Comparison of ENCODE assay signal across 24 mouse cellular contexts in genomic region chr2:167856020-167856419, GRCm38 (mm10).
DNase-seq lines count a peak whose midpoint lies in the region; ATAC-seq and TF ChIP-seq lines count a peak whose summit lies in the region.
"Had no signal": no experiment of that assay in that cellular context is flagged by ENCODE, and none has a peak within 500 bp of the region (broad histone marks: within the 10 kb centered on the region; RNA-seq: fewer than 3 reads in every experiment).

No protein-coding gene starts in this region.

- H3K27me3 ChIP-seq in kidney, adult 2 months (replicated peaks; ENCODE audit: control insufficient read depth, insufficient read depth, low read length): no peaks in the 10 kb centered on the region
- H3K27me3 ChIP-seq in kidney, embryonic 16.5 days (ENCODE audit: insufficient read depth, low read length): no peaks in the 10 kb centered on the region
- no peaks in the 10 kb centered on the region for H3K27me3 ChIP-seq in limb, embryonic 13.5 days
- H3K27me3 ChIP-seq: embryonic facial prominence, embryonic 13.5 days; forebrain, embryonic 13.5 days; hindbrain, embryonic 15.5 days; liver, embryonic 15.5 days; midbrain, embryonic 12.5 days; neural tube, embryonic 15.5 days had no signal

- no peak for TF ChIP-seq POLR2A in kidney, adult 2 months (IDR thresholded peaks at IDR 0.05; ENCODE audit: low read depth, low read length)

- peak; percentile 40 for DNase-seq in adrenal gland, postnatal 10 days
- DNase-seq in adrenal gland, postnatal 14 days: no peak
- DNase-seq in kidney, adult 2 months: peak; percentile 53
- DNase-seq in NIH3T3 (ENCODE audit: low read depth): peak; percentile 50
- DNase-seq: cerebellum, adult 18-20 months; cerebellum, postnatal 14 days; gastrocnemius, postnatal 25 days; heart, adult 2 months; heart, postnatal 36 days; layer of hippocampus, adult 9-11 months; lung, postnatal 10 days; right cerebral cortex, adult 18-20 months; right cerebral cortex, postnatal 4 days; thymus, postnatal 14 days had no signal

- no peak overlapping the region for H3K4me3 ChIP-seq in kidney, adult 2 months (ENCODE audit: insufficient read depth, low read depth, low read length)
- no peak overlapping the region for H3K4me3 ChIP-seq in kidney, embryonic 16.5 days (ENCODE audit: low read length)
- no peak overlapping the region for H3K4me3 ChIP-seq in limb, embryonic 13.5 days
- H3K4me3 ChIP-seq: embryonic facial prominence, embryonic 13.5 days; erythroblast, embryonic 14.5 days; forebrain, embryonic 13.5 days; heart, adult 2 months; hindbrain, embryonic 15.5 days; liver, embryonic 15.5 days; midbrain, embryonic 12.5 days; neural tube, embryonic 15.5 days had no signal

- no peaks in the 10 kb centered on the region for H3K36me3 ChIP-seq in kidney, adult 2 months (ENCODE audit: control insufficient read depth, insufficient read depth, low read length)
- no peaks in the 10 kb centered on the region for H3K36me3 ChIP-seq in kidney, embryonic 16.5 days (ENCODE audit: insufficient read depth, low read length)
- no peaks in the 10 kb centered on the region for H3K36me3 ChIP-seq in limb, embryonic 13.5 days
- H3K36me3 ChIP-seq: embryonic facial prominence, embryonic 13.5 days; hindbrain, embryonic 15.5 days; liver, embryonic 15.5 days; midbrain, embryonic 12.5 days; neural tube, embryonic 15.5 days had no signal

- TF ChIP-seq CTCF in kidney, adult 2 months (conservative IDR thresholded peaks at IDR 0.05; ENCODE audit: insufficient read depth, insufficient read length, low read depth, low read length): no peak

- peaks cover 43% of the 10 kb centered on the region for H3K4me1 ChIP-seq in kidney, adult 2 months (ENCODE audit: control insufficient read depth, insufficient read depth, low read length)
- peaks cover 48% of the 10 kb centered on the region for H3K4me1 ChIP-seq in kidney, embryonic 16.5 days (ENCODE audit: insufficient read depth, low read length)
- H3K4me1 ChIP-seq in limb, embryonic 13.5 days: peaks cover 49% of the 10 kb centered on the region

- no peak overlapping the region for H3K4me2 ChIP-seq in kidney, embryonic 16.5 days (replicated peaks; ENCODE audit: low read depth, low read length)
- no peak overlapping the region for H3K4me2 ChIP-seq in limb, embryonic 13.5 days (replicated peaks)
- H3K4me2 ChIP-seq: embryonic facial prominence, embryonic 13.5 days; forebrain, embryonic 13.5 days; hindbrain, embryonic 15.5 days; liver, embryonic 15.5 days; midbrain, embryonic 12.5 days; neural tube, embryonic 15.5 days had no signal

- H3K27ac ChIP-seq in kidney, adult 2 months (ENCODE audit: insufficient read depth, low read depth, low read length): no peak overlapping the region
- H3K27ac ChIP-seq in kidney, embryonic 16.5 days (ENCODE audit: low read length): no peak overlapping the region
- peak overlapping the region; percentile 53; the same call in 1 of the 2 replicates for H3K27ac ChIP-seq in limb, embryonic 13.5 days
- H3K27ac ChIP-seq: embryonic facial prominence, embryonic 13.5 days; forebrain, embryonic 13.5 days; hindbrain, embryonic 15.5 days; liver, embryonic 15.5 days; midbrain, embryonic 12.5 days; neural tube, embryonic 15.5 days had no signal

- ATAC-seq in kidney, embryonic 16.5 days (ENCODE audit: low FRiP score, low TSS enrichment): no peak
- no peak for ATAC-seq in limb, embryonic 13.5 days (ENCODE audit: low FRiP score, low read depth)
- no peak for ATAC-seq in megakaryocyte-erythroid progenitor cell, adult 5-6 weeks (replicated peaks; ENCODE audit: low FRiP score, low TSS enrichment, poor library complexity, severe bottlenecking)
- ATAC-seq: forebrain, embryonic 13.5 days had no signal

- 66% methylated on average over 3 of the region's 3 CpGs for WGBS in kidney, adult 2 months
- 43% methylated on average over 3 of the region's 3 CpGs for WGBS in kidney, embryonic 16.5 days
- 68% methylated on average over 3 of the region's 3 CpGs for WGBS in limb, embryonic 13.5 days

- no peak overlapping the region for H3K9ac ChIP-seq in kidney, embryonic 16.5 days (replicated peaks; ENCODE audit: low read length)
- H3K9ac ChIP-seq in limb, embryonic 13.5 days: no peak overlapping the region
- H3K9ac ChIP-seq: embryonic facial prominence, embryonic 13.5 days; forebrain, embryonic 13.5 days; hindbrain, embryonic 15.5 days; liver, embryonic 15.5 days; midbrain, embryonic 12.5 days; neural tube, embryonic 15.5 days had no signal

- no peaks in the 10 kb centered on the region for H3K9me3 ChIP-seq in kidney, embryonic 16.5 days (ENCODE audit: low read length)
- no peaks in the 10 kb centered on the region for H3K9me3 ChIP-seq in limb, embryonic 13.5 days
- H3K9me3 ChIP-seq: embryonic facial prominence, embryonic 13.5 days; forebrain, embryonic 13.5 days; hindbrain, embryonic 15.5 days; liver, embryonic 15.5 days; midbrain, embryonic 12.5 days; neural tube, embryonic 15.5 days had no signal
